Mouse (Mus musculus): ENCODE measurements around the gene Wdr76. TPM values are rescaled to one million over a fixed set of nuclear protein-coding genes. Genes with fewer than 3 reads are reported as not detected.
"Not testable (repeated sequence)": the region's sequence is repeated elsewhere in the genome, so short reads cannot be mapped to it uniquely, and the experiment has no call there.

Wdr76 gene
- polyA plus RNA-seq, 1 experiment from 2014 or later: 3.5 TPM

DNA sequence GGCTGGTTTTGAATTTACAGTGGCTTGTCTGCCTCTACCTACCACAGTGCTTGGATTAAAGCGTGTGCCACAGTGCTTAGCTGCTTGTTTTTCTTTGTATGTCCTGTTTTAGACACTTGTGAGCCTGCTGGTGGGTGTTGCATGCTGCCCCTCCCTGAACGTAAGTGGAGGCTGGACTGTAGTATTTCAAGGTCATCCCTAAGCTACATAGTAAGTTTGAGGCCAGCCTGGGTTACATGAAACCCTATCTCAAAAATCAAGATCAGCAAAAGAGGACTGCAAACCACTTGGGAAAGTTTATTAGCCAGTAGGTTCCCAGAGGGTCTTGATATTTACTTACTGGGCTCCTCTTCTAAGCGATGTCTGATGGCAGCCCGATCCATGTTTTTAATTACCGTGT is 11.6 kb downstream of the Wdr76 start:
- TF ChIP-seq CTCF (IDR thresholded peaks at IDR 0.05; ENCODE audit: low read depth): no peak
- H3K9me3 ChIP-seq (ENCODE audit: control insufficient read depth): no peaks in the 10 kb centered on the region
- no peaks in the 10 kb centered on the region for H3K27me3 ChIP-seq (replicated peaks; ENCODE audit: control insufficient read depth, insufficient read depth, low read length)
- ATAC-seq: no peak
- WGBS: 92% methylated on average over 5 of the region's 5 CpGs
- H3K4me1 ChIP-seq (replicated peaks; ENCODE audit: control insufficient read depth, insufficient read depth, low read length): no peaks in the 10 kb centered on the region
- H3K36me3 ChIP-seq (ENCODE audit: control insufficient read depth, insufficient read depth): 0 out of 2 replicates have a peak, but pooled peaks cover 5% of the 10 kb centered on the region
- no peak overlapping the region for H3K4me2 ChIP-seq (replicated peaks; ENCODE audit: low read depth)
- no peak overlapping the region for H3K4me3 ChIP-seq (ENCODE audit: low read depth, low read length)
- no peak overlapping the region for H3K27ac ChIP-seq (ENCODE audit: low read depth, low read length)
- no peak overlapping the region for H3K9ac ChIP-seq (ENCODE audit: low read depth, low read length)

DNA sequence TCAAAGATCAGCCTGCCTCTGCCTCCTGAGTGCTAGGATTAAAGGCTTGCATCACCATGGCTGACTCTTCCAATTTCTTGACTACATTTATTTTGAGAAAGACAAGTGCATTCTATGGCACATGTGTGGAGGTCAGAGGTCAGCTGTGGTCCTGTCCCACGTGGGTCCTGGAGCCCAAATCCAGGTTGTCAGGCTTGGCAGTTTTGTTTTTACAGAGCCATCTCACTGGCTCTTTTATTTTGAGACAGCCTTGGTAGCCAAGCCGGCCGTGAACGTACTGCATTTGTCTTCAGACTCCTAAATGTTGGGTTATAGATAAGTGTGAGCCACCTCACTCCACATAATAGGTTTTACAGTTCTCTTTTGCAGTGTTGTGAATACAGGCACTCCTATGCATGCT is 12.2 kb downstream of the Wdr76 start:
- H3K27ac ChIP-seq (ENCODE audit: low read depth, low read length); H3K9me3 ChIP-seq (ENCODE audit: control insufficient read depth); H3K36me3 ChIP-seq (ENCODE audit: control insufficient read depth, insufficient read depth); H3K4me1 ChIP-seq (replicated peaks; ENCODE audit: control insufficient read depth, insufficient read depth, low read length); H3K9ac ChIP-seq (ENCODE audit: low read depth, low read length); H3K4me2 ChIP-seq (replicated peaks; ENCODE audit: low read depth); ATAC-seq; H3K27me3 ChIP-seq (replicated peaks; ENCODE audit: control insufficient read depth, insufficient read depth, low read length); H3K4me3 ChIP-seq (ENCODE audit: low read depth, low read length): not testable (repeated sequence)
- 91% methylated on average over 4 of the region's 4 CpGs for WGBS

DNA sequence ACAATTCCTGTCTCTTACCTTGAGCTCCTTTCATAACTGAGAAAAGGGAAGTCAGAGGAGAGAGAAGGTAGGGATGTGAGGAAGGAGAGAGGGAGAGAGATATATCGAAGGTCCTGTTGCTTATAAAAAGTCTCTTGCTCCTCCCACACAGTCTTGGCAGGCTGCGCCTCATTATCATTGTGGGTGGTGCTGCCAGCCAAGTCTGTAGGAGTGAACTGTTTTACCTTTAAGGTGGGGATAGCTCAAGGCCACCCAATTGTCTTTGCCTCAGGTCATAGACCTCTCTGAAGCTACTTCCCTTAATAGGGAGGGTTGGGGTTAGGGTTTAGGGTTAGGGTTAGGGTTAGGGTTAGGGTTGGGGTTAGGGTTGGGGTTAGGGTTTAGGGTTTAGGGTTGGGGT is 15.5 kb downstream of the Wdr76 start:
- Histone ChIP-seq H3K36me3 (ENCODE audit: control insufficient read depth, insufficient read depth) (0 out of 2 replicates have a peak, but pooled peaks cover 5% of the 10 kb centered on the region), H3K27ac (ENCODE audit: low read depth, low read length) (no peak overlapping the region), H3K4me2 (replicated peaks; ENCODE audit: low read depth) (no peak overlapping the region), H3K4me3 (ENCODE audit: low read depth, low read length) (no peak overlapping the region), H3K9ac (ENCODE audit: low read depth, low read length) (no peak overlapping the region), H3K4me1 (replicated peaks; ENCODE audit: control insufficient read depth, insufficient read depth, low read length) (no peaks in the 10 kb centered on the region), H3K9me3 (ENCODE audit: control insufficient read depth) (no peaks in the 10 kb centered on the region), H3K27me3 (replicated peaks; ENCODE audit: control insufficient read depth, insufficient read depth, low read length) (no peaks in the 10 kb centered on the region)
- no peak for ATAC-seq
- no peak for TF ChIP-seq CTCF (IDR thresholded peaks at IDR 0.05; ENCODE audit: low read depth)
- 82% methylated on average over 2 of the region's 2 CpGs for WGBS

DNA sequence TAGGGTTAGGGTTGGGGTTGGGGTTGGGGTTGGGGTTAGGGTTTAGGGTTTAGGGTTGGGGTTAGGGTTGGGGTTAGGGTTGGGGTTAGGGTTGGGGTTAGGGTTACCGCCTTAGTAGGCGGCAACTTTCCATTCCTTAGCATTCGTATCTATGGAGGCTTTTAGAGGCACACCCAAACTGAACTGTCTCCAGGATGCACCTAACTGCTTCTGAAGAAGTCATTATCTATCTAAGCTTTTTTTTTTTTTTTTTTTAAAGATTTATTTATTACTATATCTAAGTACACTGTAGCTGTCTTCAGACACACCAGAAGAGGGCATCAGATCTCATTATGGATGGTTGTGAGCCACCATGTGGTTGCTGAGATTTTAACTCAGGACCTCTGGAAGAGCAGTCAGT is 16.3 kb downstream of the Wdr76 start:
- not testable (repeated sequence) for H3K4me2 ChIP-seq (replicated peaks; ENCODE audit: low read depth); H3K4me1 ChIP-seq (replicated peaks; ENCODE audit: control insufficient read depth, insufficient read depth, low read length); H3K9ac ChIP-seq (ENCODE audit: low read depth, low read length); ATAC-seq; H3K27ac ChIP-seq (ENCODE audit: low read depth, low read length); H3K4me3 ChIP-seq (ENCODE audit: low read depth, low read length); H3K9me3 ChIP-seq (ENCODE audit: control insufficient read depth); H3K36me3 ChIP-seq (ENCODE audit: control insufficient read depth, insufficient read depth); H3K27me3 ChIP-seq (replicated peaks; ENCODE audit: control insufficient read depth, insufficient read depth, low read length)
- 96% methylated on average over 3 of the region's 3 CpGs for WGBS

DNA sequence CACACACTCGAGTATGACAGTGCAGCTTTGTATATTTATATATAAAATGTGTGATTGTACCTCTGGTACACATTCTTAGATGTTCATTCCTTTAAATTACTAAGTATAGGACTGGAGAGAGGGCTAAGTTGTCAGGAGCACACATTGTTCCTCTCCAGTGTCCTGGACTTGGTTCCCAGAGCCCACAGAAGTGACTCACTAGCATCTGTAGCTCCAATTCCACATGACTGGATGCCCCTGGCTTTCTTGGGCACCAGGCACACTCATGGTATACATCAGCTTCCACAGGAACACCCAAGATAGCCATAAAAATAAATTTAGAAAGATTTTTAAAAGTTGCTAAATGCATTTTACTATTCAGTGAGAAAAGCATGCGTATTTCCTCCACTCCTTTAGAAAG is 18.5 kb downstream of the Wdr76 start:
- no peak overlapping the region for H3K4me2 ChIP-seq (replicated peaks; ENCODE audit: low read depth)
- no peaks in the 10 kb centered on the region for H3K27me3 ChIP-seq (replicated peaks; ENCODE audit: control insufficient read depth, insufficient read depth, low read length)
- TF ChIP-seq CTCF (IDR thresholded peaks at IDR 0.05; ENCODE audit: low read depth): no peak
- no peaks in the 10 kb centered on the region for H3K4me1 ChIP-seq (replicated peaks; ENCODE audit: control insufficient read depth, insufficient read depth, low read length)
- no peak for ATAC-seq
- no peak overlapping the region for H3K9ac ChIP-seq (ENCODE audit: low read depth, low read length)
- H3K9me3 ChIP-seq (ENCODE audit: control insufficient read depth): no peaks in the 10 kb centered on the region
- no peak overlapping the region for H3K27ac ChIP-seq (ENCODE audit: low read depth, low read length)
- WGBS: 91% methylated on average over 2 of the region's 2 CpGs
- H3K36me3 ChIP-seq (ENCODE audit: control insufficient read depth, insufficient read depth): no peaks in the 10 kb centered on the region
- no peak overlapping the region for H3K4me3 ChIP-seq (ENCODE audit: low read depth, low read length)

DNA sequence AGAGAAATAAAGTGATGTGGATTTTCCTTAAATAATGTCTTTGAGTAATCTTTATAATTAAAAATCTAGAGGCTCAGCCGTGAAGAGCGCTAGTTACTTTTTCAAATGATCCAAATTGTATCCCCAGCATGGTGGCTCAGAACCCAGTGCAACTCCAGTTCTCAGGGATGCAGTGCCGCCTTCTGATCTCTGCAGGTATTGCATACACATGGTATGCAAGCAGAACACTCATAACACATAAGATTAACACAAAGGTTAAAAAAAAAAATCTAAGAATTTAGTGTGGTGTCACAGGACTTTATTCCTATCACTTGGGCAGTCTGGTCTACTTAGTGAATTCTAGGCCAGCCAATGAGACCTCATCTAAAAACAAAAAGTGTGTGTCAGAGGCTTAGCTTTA is 38.3 kb downstream of the Wdr76 start:
- peak; percentile 43 for TF ChIP-seq CTCF (IDR thresholded peaks at IDR 0.05; ENCODE audit: low read depth)
- Histone ChIP-seq H3K4me3 (ENCODE audit: low read depth, low read length) (no peak overlapping the region), H3K27ac (ENCODE audit: low read depth, low read length) (no peak overlapping the region), H3K36me3 (ENCODE audit: control insufficient read depth, insufficient read depth) (peaks cover 14% of the 10 kb centered on the region), H3K27me3 (replicated peaks; ENCODE audit: control insufficient read depth, insufficient read depth, low read length) (no peaks in the 10 kb centered on the region), H3K9ac (ENCODE audit: low read depth, low read length) (no peak overlapping the region), H3K4me1 (replicated peaks; ENCODE audit: control insufficient read depth, insufficient read depth, low read length) (no peaks in the 10 kb centered on the region), H3K4me2 (replicated peaks; ENCODE audit: low read depth) (no peak overlapping the region), H3K9me3 (ENCODE audit: control insufficient read depth) (no peaks in the 10 kb centered on the region)
- WGBS: 90% methylated on average over 3 of the region's 3 CpGs
- ATAC-seq: no peak

DNA sequence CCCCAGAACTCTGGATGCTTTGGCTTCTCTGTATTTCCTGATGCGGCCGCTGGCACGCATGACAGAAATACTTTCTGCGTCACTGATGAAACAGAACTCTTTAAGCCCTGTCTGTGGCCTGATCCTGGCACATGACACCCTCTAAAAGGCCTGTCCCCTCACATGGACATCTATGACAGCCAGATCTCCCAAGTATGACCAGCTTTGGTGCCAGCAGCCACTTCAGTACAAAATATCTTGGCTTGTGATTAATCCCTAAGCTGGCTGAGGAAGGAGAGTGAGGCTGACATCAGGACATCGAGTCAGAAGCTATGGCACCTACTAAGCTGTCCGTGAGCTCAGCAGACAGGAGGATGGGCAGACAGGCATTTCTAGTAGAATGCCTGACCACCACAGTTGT is 43.1 kb downstream of the Wdr76 start:
- ATAC-seq: no peak
- H3K9ac ChIP-seq (ENCODE audit: low read depth, low read length): no peak overlapping the region
- H3K4me2 ChIP-seq (replicated peaks; ENCODE audit: low read depth): no peak overlapping the region
- 95% methylated on average over 6 of the region's 6 CpGs for WGBS
- no peaks in the 10 kb centered on the region for H3K4me1 ChIP-seq (replicated peaks; ENCODE audit: control insufficient read depth, insufficient read depth, low read length)
- peaks cover 4% of the 10 kb centered on the region for H3K36me3 ChIP-seq (ENCODE audit: control insufficient read depth, insufficient read depth)
- H3K9me3 ChIP-seq (ENCODE audit: control insufficient read depth): no peaks in the 10 kb centered on the region
- no peak overlapping the region for H3K27ac ChIP-seq (ENCODE audit: low read depth, low read length)
- no peaks in the 10 kb centered on the region for H3K27me3 ChIP-seq (replicated peaks; ENCODE audit: control insufficient read depth, insufficient read depth, low read length)
- TF ChIP-seq CTCF (IDR thresholded peaks at IDR 0.05; ENCODE audit: low read depth): no peak
- no peak overlapping the region for H3K4me3 ChIP-seq (ENCODE audit: low read depth, low read length)
